Mouse (Mus musculus): Measurements from ENCODE around the gene Sez6l2. TPM values are rescaled to one million over a fixed set of nuclear protein-coding genes. Genes with fewer than 3 reads are reported as not detected.

Gene Sez6l2
- polyA plus RNA-seq, 1 experiment: not detected

GRCm38 (mm10) chr7:127019306-127019960, 69.1 kb downstream of the Sez6l2 start:
- H3K27ac ChIP-seq (ENCODE audit: insufficient read depth, low read length): no peak overlapping the region
- TF ChIP-seq CTCF (IDR thresholded peaks at IDR 0.05; ENCODE audit: borderline replicate concordance, insufficient read depth, low read length) (no peak), POLR2A (IDR thresholded peaks at IDR 0.05; ENCODE audit: low read depth, low read length) (no peak)
- H3K4me3 ChIP-seq (ENCODE audit: insufficient read depth, low read length): no peak overlapping the region
- peaks cover 8% of the 10 kb centered on the region; the same call in 1 of the 2 replicates for H3K4me1 ChIP-seq (ENCODE audit: control insufficient read depth, insufficient read depth, low read length)

- no peak for TF ChIP-seq POLR2A (IDR thresholded peaks at IDR 0.05; ENCODE audit: low read depth, low read length)
- TF ChIP-seq CTCF (IDR thresholded peaks at IDR 0.05; ENCODE audit: borderline replicate concordance, insufficient read depth, low read length): no peak
- Histone ChIP-seq H3K4me3 (ENCODE audit: insufficient read depth, low read length) (peak overlapping the region; percentile 29), H3K4me1 (ENCODE audit: control insufficient read depth, insufficient read depth, low read length) (peaks cover 8% of the 10 kb centered on the region; the same call in 1 of the 2 replicates), H3K27ac (ENCODE audit: insufficient read depth, low read length) (no peak overlapping the region)
Observed at GRCm38 (mm10) chr7:127020031-127020430, 69.7 kb downstream of the Sez6l2 start.

Other genes with a start within 250 kb of the Sez6l2 start
- 1.0 and 6.5 TPM in 2 replicates for gene Coro1a, start 242.8 kb upstream of the Sez6l2 start, polyA plus RNA-seq (2011; ENCODE audit: insufficient read length, low read depth, missing spikeins)
- gene Mapk3, start 191.0 kb upstream of the Sez6l2 start, polyA plus RNA-seq (2011; ENCODE audit: insufficient read length, low read depth, missing spikeins): 132 and 145 TPM in 2 replicates
- 2.8 and 3.6 TPM in 2 replicates for gene Gdpd3, start 184.2 kb upstream of the Sez6l2 start, polyA plus RNA-seq (2011; ENCODE audit: insufficient read length, low read depth, missing spikeins)
- 58.8 and 62.2 TPM in 2 replicates for gene Ypel3, start 173.6 kb upstream of the Sez6l2 start, polyA plus RNA-seq (2011; ENCODE audit: insufficient read length, low read depth, missing spikeins)
- 0.49 TPM in 1 of 2 replicates, not detected in the other for gene Tbx6, start 169.1 kb upstream of the Sez6l2 start, polyA plus RNA-seq (2011; ENCODE audit: insufficient read length, low read depth, missing spikeins)
- 106 and 118 TPM in 2 replicates for gene Ppp4c, start 158.1 kb upstream of the Sez6l2 start, polyA plus RNA-seq (2011; ENCODE audit: insufficient read length, low read depth, missing spikeins)
- gene Fam57b, start 152.9 kb upstream of the Sez6l2 start, polyA plus RNA-seq (2011; ENCODE audit: insufficient read length, low read depth, missing spikeins): 0.37 and 1.2 TPM in 2 replicates
- not detected in 2 replicates for gene 4930451I11Rik, start 118.9 kb upstream of the Sez6l2 start, polyA plus RNA-seq (2011; ENCODE audit: insufficient read length, low read depth, missing spikeins)
- not detected in 2 replicates for gene Doc2a, start 103.1 kb upstream of the Sez6l2 start, polyA plus RNA-seq (2011; ENCODE audit: insufficient read length, low read depth, missing spikeins)
- 20.5 and 40.2 TPM in 2 replicates for gene Hirip3, start 88.6 kb upstream of the Sez6l2 start, polyA plus RNA-seq (2011; ENCODE audit: insufficient read length, low read depth, missing spikeins)
- gene Ino80e, start 88.2 kb upstream of the Sez6l2 start, polyA plus RNA-seq (2011; ENCODE audit: insufficient read length, low read depth, missing spikeins): 54.0 and 63.0 TPM in 2 replicates
- gene Taok2, start 65.9 kb upstream of the Sez6l2 start, polyA plus RNA-seq (2011; ENCODE audit: insufficient read length, low read depth, missing spikeins): 42.0 and 45.4 TPM in 2 replicates
- gene Tmem219, start 27.6 kb upstream of the Sez6l2 start, polyA plus RNA-seq (2011; ENCODE audit: insufficient read length, low read depth, missing spikeins): 30.7 and 33.6 TPM in 2 replicates
- 9.0 and 9.1 TPM in 2 replicates for gene Kctd13, start 21.7 kb upstream of the Sez6l2 start, polyA plus RNA-seq (2011; ENCODE audit: insufficient read length, low read depth, missing spikeins)
- 0.30 TPM in 1 of 2 replicates, not detected in the other for gene Asphd1, start 981 bp upstream of the Sez6l2 start, polyA plus RNA-seq (2011; ENCODE audit: insufficient read length, low read depth, missing spikeins)
- 134 and 139 TPM in 2 replicates for gene Cdipt, start 25.4 kb downstream of the Sez6l2 start, polyA plus RNA-seq (2011; ENCODE audit: insufficient read length, low read depth, missing spikeins)
- gene Cdiptos, start 25.5 kb downstream of the Sez6l2 start, polyA plus RNA-seq (2011; ENCODE audit: insufficient read length, low read depth, missing spikeins): 1.7 TPM in 1 of 2 replicates, not detected in the other
- 32.2 and 47.6 TPM in 2 replicates for gene Mvp, start 64.1 kb downstream of the Sez6l2 start, polyA plus RNA-seq (2011; ENCODE audit: insufficient read length, low read depth, missing spikeins)
- 21.7 and 25.6 TPM in 2 replicates for gene Pagr1b, start 65.9 kb downstream of the Sez6l2 start, polyA plus RNA-seq (2011; ENCODE audit: insufficient read length, low read depth, missing spikeins)
- gene Pagr1a, start 66.8 kb downstream of the Sez6l2 start, polyA plus RNA-seq (2011; ENCODE audit: insufficient read length, low read depth, missing spikeins): 14.0 and 14.3 TPM in 2 replicates
- 13.5 and 15.7 TPM in 2 replicates for gene Gm42742, start 70.5 kb downstream of the Sez6l2 start, polyA plus RNA-seq (2011; ENCODE audit: insufficient read length, low read depth, missing spikeins)
- 3.1 and 15.3 TPM in 2 replicates for gene Prrt2, start 70.6 kb downstream of the Sez6l2 start, polyA plus RNA-seq (2011; ENCODE audit: insufficient read length, low read depth, missing spikeins)
- 86.9 and 127 TPM in 2 replicates for gene Maz, start 76.5 kb downstream of the Sez6l2 start, polyA plus RNA-seq (2011; ENCODE audit: insufficient read length, low read depth, missing spikeins)
- 22.5 and 37.4 TPM in 2 replicates for gene Kif22, start 91.9 kb downstream of the Sez6l2 start, polyA plus RNA-seq (2011; ENCODE audit: insufficient read length, low read depth, missing spikeins)
- gene Zg16, start 136.8 kb downstream of the Sez6l2 start, polyA plus RNA-seq (2011; ENCODE audit: insufficient read length, low read depth, missing spikeins): not detected in 2 replicates
- gene AI467606, start 140.8 kb downstream of the Sez6l2 start, polyA plus RNA-seq (2011; ENCODE audit: insufficient read length, low read depth, missing spikeins): 0.42 and 1.1 TPM in 2 replicates
- 0.25 TPM in 1 of 2 replicates, not detected in the other for gene Qprt, start 171.7 kb downstream of the Sez6l2 start, polyA plus RNA-seq (2011; ENCODE audit: insufficient read length, low read depth, missing spikeins)
- gene Spn, start 187.3 kb downstream of the Sez6l2 start, polyA plus RNA-seq (2011; ENCODE audit: insufficient read length, low read depth, missing spikeins): not detected in 2 replicates
- 66.3 and 74.3 TPM in 2 replicates for gene Cd2bp2, start 245.5 kb downstream of the Sez6l2 start, polyA plus RNA-seq (2011; ENCODE audit: insufficient read length, low read depth, missing spikeins)

Measured in embryonic fibroblast, embryonic 13.5 days (primary cell).